Mouse (Mus musculus): Measurements from ENCODE around the gene Bace1. TPM values are rescaled to one million over a fixed set of nuclear protein-coding genes. Genes with fewer than 3 reads are reported as not detected.
A peak's percentile ranks its signal among the peaks of the same experiment; 100 is the strongest.
"Not testable (repeated sequence)": the region's sequence is repeated elsewhere in the genome, so short reads cannot be mapped to it uniquely, and the experiment has no call there.

Gene Bace1
- total RNA-seq, 2 experiments from 2014 or later = 38.3 to 41.3 TPM

GRCm38 (mm10) chr9:45838069-45838433, 329 bp upstream of the Bace1 start:
- no peak for DNase-seq

- peak; percentile 56 for DNase-seq
These were observed 980 bp downstream of the Bace1 start for GRCm38 (mm10) chr9:45839139-45839981.

- DNase-seq = no peak
These were observed 1.6 kb downstream of the Bace1 start for GRCm38 (mm10) chr9:45839982-45840300.

- peak; percentile 51 for DNase-seq
These were observed 2.0 kb downstream of the Bace1 start for GRCm38 (mm10) chr9:45840331-45840730.

GRCm38 (mm10) chr9:45841458-45841857, 3.1 kb downstream of the Bace1 start:
- no peak for DNase-seq

GRCm38 (mm10) chr9:45843007-45843406, 4.6 kb downstream of the Bace1 start:
- no peak for DNase-seq

- no peak for DNase-seq
These were observed 5.4 kb downstream of the Bace1 start for GRCm38 (mm10) chr9:45843780-45844179.

GRCm38 (mm10) chr9:45845541-45845940, 7.2 kb downstream of the Bace1 start:
- no peak for DNase-seq

GRCm38 (mm10) chr9:45846176-45846575, 7.8 kb downstream of the Bace1 start:
- not testable (repeated sequence) for DNase-seq

- no peak for DNase-seq
These were observed 8.6 kb downstream of the Bace1 start for GRCm38 (mm10) chr9:45846891-45847460.

- DNase-seq = peak; percentile 82
These were observed 11.4 kb downstream of the Bace1 start for GRCm38 (mm10) chr9:45849528-45850408.

GRCm38 (mm10) chr9:45850528-45851155, 12.3 kb downstream of the Bace1 start:
- peak; percentile 55 for DNase-seq

- DNase-seq = no peak
These were observed 12.9 kb downstream of the Bace1 start for GRCm38 (mm10) chr9:45851330-45851729.

GRCm38 (mm10) chr9:45851776-45852175, 13.4 kb downstream of the Bace1 start:
- DNase-seq = no peak

- DNase-seq = no peak
These were observed 15.3 kb downstream of the Bace1 start for GRCm38 (mm10) chr9:45853695-45854094.

- no peak for DNase-seq
These were observed 15.8 kb downstream of the Bace1 start for GRCm38 (mm10) chr9:45854136-45854535.

- no peak for DNase-seq
These were observed 21.0 kb downstream of the Bace1 start for GRCm38 (mm10) chr9:45859364-45859763.

- no peak for DNase-seq
These were observed 23.4 kb downstream of the Bace1 start for GRCm38 (mm10) chr9:45861813-45862212.

GRCm38 (mm10) chr9:45869181-45869580, 30.8 kb downstream of the Bace1 start:
- DNase-seq = no peak

- no peak for DNase-seq
These were observed 31.9 kb downstream of the Bace1 start for GRCm38 (mm10) chr9:45870265-45870664.

GRCm38 (mm10) chr9:45877928-45878327, 39.5 kb downstream of the Bace1 start:
- DNase-seq = peak; percentile 71

GRCm38 (mm10) chr9:45893681-45894080, 55.3 kb downstream of the Bace1 start:
- no peak for DNase-seq

- no peak for DNase-seq
These were observed 66.8 kb downstream of the Bace1 start for GRCm38 (mm10) chr9:45905196-45905595.
